Mouse (Mus musculus): ENCODE data around the gene Fbxw7.

- TF ChIP-seq POLR2A (IDR thresholded peaks at IDR 0.05; ENCODE audit: insufficient read depth, low read depth, low read length), result no peak
- no peak for TF ChIP-seq CTCF (IDR thresholded peaks at IDR 0.05; ENCODE audit: insufficient read depth, low read depth, low read length)
Observed at GRCm38 (mm10) chr3:84923670-84924069, 108.6 kb downstream of the Fbxw7 start.

All from olfactory bulb, adult 2 months (tissue).